8 mouse cellular contexts compared by ENCODE assay signal in the genomic region with DNA sequence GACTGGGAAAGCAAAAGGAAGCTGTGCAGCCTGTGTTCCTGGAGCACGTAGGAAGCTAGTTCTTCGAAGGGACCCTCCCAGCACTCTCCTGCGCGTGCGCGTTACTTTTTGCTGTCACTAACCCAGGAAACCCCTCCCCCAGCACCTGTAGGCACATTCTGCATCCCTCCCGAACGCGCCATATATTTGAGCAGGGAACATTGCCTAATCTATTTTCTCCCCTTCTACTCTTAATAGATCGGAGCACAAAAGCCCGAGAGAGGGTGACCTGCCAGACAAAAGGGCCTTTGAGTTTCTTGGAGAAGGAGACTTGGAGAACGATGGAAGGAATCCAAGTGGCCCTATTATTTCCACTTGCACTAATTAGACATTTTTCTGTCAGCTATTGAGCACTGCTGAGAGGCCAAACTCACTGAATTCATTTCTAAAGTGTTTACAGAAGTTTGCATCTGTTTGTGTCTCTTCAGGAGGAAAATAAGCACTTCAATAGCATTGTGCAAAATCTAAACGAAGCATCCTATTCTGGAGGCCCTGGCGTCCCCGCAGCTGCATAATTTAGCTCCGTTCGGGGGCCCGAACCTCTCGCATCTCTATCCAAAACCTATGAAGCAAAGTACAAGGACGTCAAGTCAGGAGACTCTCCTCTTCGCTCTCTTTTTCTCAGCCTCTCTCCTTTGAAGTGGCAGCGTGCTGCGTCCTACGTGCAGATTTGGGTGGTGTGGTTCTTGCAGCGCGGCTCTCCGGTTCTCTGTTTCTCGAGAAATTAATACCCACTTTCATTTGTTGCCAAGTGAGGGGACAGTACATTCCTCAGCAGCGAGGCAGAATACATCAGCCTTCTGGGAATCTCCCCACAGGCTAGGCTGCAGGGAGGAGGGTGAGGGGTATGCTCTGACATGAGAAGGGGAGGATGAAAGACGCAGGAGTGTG.
DNase-seq lines count a peak whose midpoint lies in the region; ATAC-seq and TF ChIP-seq lines count a peak whose summit lies in the region.

No protein-coding gene starts in this region.

- TF ChIP-seq CTCF in brain, embryonic 14.5 days (IDR thresholded peaks at IDR 0.05; ENCODE audit: borderline replicate concordance, extremely low read depth, insufficient read depth, insufficient read length): no peak

- peak overlapping the region; percentile 73 for H3K27ac ChIP-seq in midbrain, embryonic 15.5 days

- H3K27me3 ChIP-seq in midbrain, embryonic 15.5 days (replicated peaks): no peaks in the 10 kb centered on the region

- H3K4me3 ChIP-seq in midbrain, embryonic 15.5 days: peak overlapping the region; percentile 33

- peak; percentile 3 for DNase-seq in adrenal gland, adult 2 months
- DNase-seq in adrenal gland, adult 18-20 months (ENCODE audit: low spot score in 2 of 2): no peak
- peak; percentile 98 for DNase-seq in brain, embryonic 14.5 days (ENCODE audit: low read depth)
- peak; percentile 4 to 24 for DNase-seq in frontal cortex, postnatal 25 days (ENCODE audit: low spot score in 2 of 2)
- DNase-seq in left cerebral cortex, adult 11 months (ENCODE audit: low spot score): peak; percentile 18
- DNase-seq in yolk sac, embryonic 10.5 days (ENCODE audit: low spot score): peak; percentile 9
- no peak for DNase-seq in T-cell, adult 2 months (ENCODE audit: low spot score)

- 2% methylated on average over 30 of the region's 30 CpGs for WGBS in midbrain, embryonic 15.5 days

- no peaks in the 10 kb centered on the region for H3K9me3 ChIP-seq in midbrain, embryonic 15.5 days

- peak overlapping the region; percentile 52 for H3K4me2 ChIP-seq in midbrain, embryonic 15.5 days

- H3K36me3 ChIP-seq in midbrain, embryonic 15.5 days (replicated peaks): no peaks in the 10 kb centered on the region

- TF ChIP-seq POLR2A in brain, embryonic 14.5 days (IDR thresholded peaks at IDR 0.05; ENCODE audit: borderline replicate concordance, extremely low read depth, insufficient read depth, insufficient read length, poor library complexity, severe bottlenecking): no peak

- H3K9ac ChIP-seq in midbrain, embryonic 15.5 days: 0 out of 2 replicates have a peak overlapping the region, but pooled peaks have one; percentile 20

- peak; percentile 85 for ATAC-seq in midbrain, embryonic 15.5 days (replicated peaks)

- H3K4me1 ChIP-seq in midbrain, embryonic 15.5 days: peaks cover 24% of the 10 kb centered on the region

Comparison
In these comparisons a context has a peak if more than half of its experiments do, and no peak if none do; other contexts are left out.
1. DNase-seq: peak in adrenal gland, adult 2 months (single experiment), brain, embryonic 14.5 days (single experiment), frontal cortex, postnatal 25 days (2 of 2), left cerebral cortex, adult 11 months (single experiment) and yolk sac, embryonic 10.5 days (single experiment); none in adrenal gland, adult 18-20 months (0 of 2) and T-cell, adult 2 months (single experiment).